Mouse (Mus musculus) heart, embryonic 14.5 days (tissue): Measurements from ENCODE around the gene Guca2a. TPM values are rescaled to one million over a fixed set of nuclear protein-coding genes. Genes with fewer than 3 reads are reported as not detected.

Experiments
- ATAC-seq: fragments of 200-750 bp; cut with Nextera tagmentation; 2 replicates; pipeline ENCODE4 v1.8.0; 2017; ENCODE audit warnings: low read depth, moderate TSS enrichment; ENCODE audit not compliant: insufficient number of reproducible peaks, insufficient read depth, low FRiP score
- H3K27ac ChIP-seq, 2 experiments: fragments of 200-500 bp in 1 of 2; fragments of 300-500 bp in 1 of 2; sonication (generic) in 1 of 2; replicated peaks in 1 of 2; 2 replicates each; pipeline ENCODE4 v1.5.1; 2012 to 2014; ENCODE audit warnings: low read depth in 2 of 2, low read length in 2 of 2, control low read depth in 1 of 2, mild to moderate bottlenecking in 1 of 2, mixed read lengths in 1 of 2; ENCODE audit not compliant: control insufficient read depth in 1 of 2, insufficient read depth in 1 of 2
- H3K27me3 ChIP-seq: fragments of 300-500 bp; sonication (generic); 2 replicates; pipeline ENCODE4 v1.6.1; 2014; ENCODE audit warnings: mild to moderate bottlenecking, low read length, control low read depth; ENCODE audit not compliant: control insufficient read depth, insufficient read depth
- H3K36me3 ChIP-seq: fragments of 300-500 bp; sonication (generic); 2 replicates; pipeline ENCODE4 v1.6.1; 2014; ENCODE audit warnings: mild to moderate bottlenecking, control low read depth, low read length, mixed read lengths; ENCODE audit not compliant: control insufficient read depth, insufficient read depth
- H3K4me1 ChIP-seq, 2 experiments: fragments of 200-500 bp in 1 of 2; fragments of 300-500 bp in 1 of 2; sonication (generic) in 1 of 2; 2 replicates each; pipeline ENCODE4 v1.6.1; 2012 to 2014; ENCODE audit warnings: low read length in 2 of 2, control low read depth in 1 of 2, mixed read lengths in 1 of 2; ENCODE audit not compliant: control insufficient read depth in 2 of 2, insufficient read depth in 2 of 2
- H3K4me2 ChIP-seq: fragments of 300-500 bp; sonication (generic); 2 replicates; pipeline ENCODE4 v1.6.1; 2014; ENCODE audit warnings: mild to moderate bottlenecking, low read length
- H3K4me3 ChIP-seq, 2 experiments: fragments of 200-500 bp in 1 of 2; fragments of 300-500 bp in 1 of 2; sonication (generic) in 1 of 2; 2 replicates each; pipeline ENCODE4 v1.5.1; 2012 to 2014; ENCODE audit warnings: low read length in 2 of 2, mild to moderate bottlenecking in 2 of 2, control low read depth in 1 of 2, low read depth in 1 of 2, moderate library complexity in 1 of 2; ENCODE audit not compliant: control insufficient read depth in 1 of 2, insufficient read depth in 1 of 2
- H3K9ac ChIP-seq: fragments of 300-500 bp; sonication (generic); 2 replicates; pipeline ENCODE4 v1.6.1; 2014; ENCODE audit warnings: mild to moderate bottlenecking, low read length
- H3K9me3 ChIP-seq: fragments of 300-500 bp; sonication (generic); 2 replicates; pipeline ENCODE4 v1.6.1; 2016; ENCODE audit warnings: low read length, control low read depth; ENCODE audit not compliant: control insufficient read depth
- WGBS: fragments of 180-500 bp; shearing (Covaris S2); extraction: QIAGEN DNeasy Blood & Tissue Kit; methylation state at CpG from one replicate; pipeline ENCODE4 v1.1.7; 2014; 5-methylcytosine and 5-hydroxymethylcytosine counted together
- polyA plus RNA-seq: library from polyadenylated mRNA; unstranded; fragments of >200 nt; fragmentation: Nextera tagmentation; extraction: Ambion mirVana; gene quantifications from 2 replicates; pipeline ENCODE4 v1.2.1, GENCODE M21; 2014

Gene Guca2a
- not detected in 2 replicates for polyA plus RNA-seq

DNA sequence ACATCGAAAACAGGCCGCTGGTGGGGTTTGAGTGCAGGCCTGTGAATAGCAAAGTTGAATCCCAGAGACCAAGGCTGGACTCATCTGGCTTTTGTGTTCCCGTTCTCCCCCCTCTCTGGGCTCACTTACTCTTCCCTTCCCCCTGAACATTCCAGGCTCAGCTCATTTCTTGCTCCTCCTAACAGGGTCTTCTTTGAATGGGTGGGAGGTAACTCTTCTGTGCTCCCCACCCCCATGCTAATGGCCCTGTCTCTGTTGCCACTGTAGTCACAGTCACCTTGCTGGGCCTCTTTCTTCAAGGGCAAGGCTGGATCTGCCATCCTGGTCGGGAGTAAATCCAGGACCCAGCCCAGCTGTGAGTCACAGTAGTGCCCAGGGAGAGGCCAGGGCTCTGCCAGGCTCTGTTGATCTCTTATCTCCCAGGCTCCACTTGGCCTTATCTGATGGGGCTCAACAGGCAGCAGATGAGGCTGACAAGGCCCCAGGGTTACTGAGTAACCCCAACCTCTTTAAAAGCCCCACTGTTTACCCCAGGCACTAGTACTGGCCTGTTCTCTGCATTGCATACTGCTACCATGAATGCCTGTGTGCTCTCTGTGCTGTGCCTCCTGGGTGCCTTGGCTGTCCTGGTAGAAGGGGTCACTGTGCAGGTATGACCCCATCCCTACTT, at the start of gene Guca2a:
TSS of gene Guca2a (plus strand) at position 529 of the 670 bp plus-strand sequence.
- Histone ChIP-seq H3K27me3 (no peaks in the 10 kb centered on the region), H3K9ac (no peak within 1 kb of the TSS; the same call in 1 of the 2 replicates), H3K36me3 (no peaks in the 10 kb centered on the region), H3K4me3 (no peak within 1 kb of the TSS), H3K4me1 (peaks cover 40 to 51% of the 10 kb centered on the region in 2 experiments), H3K9me3 (no peaks in the 10 kb centered on the region), H3K4me2 (no peak within 1 kb of the TSS), H3K27ac (peak within 1 kb of the TSS in 1 of 2 experiments; percentile 25; a peak in 3 of 4 replicates)
- WGBS, result 54% methylated on average over 4 of the region's 4 CpGs
- ATAC-seq, result no peak

- H3K4me2 ChIP-seq, result no peak overlapping the region
- H3K27ac ChIP-seq, result no peak overlapping the region
- no peaks in the 10 kb centered on the region for H3K27me3 ChIP-seq
- no peak overlapping the region for H3K9ac ChIP-seq
- H3K4me1 ChIP-seq, result peaks cover 0 to 19% of the 10 kb centered on the region in 2 experiments; a peak in 2 of 4 replicates
- H3K9me3 ChIP-seq, result no peaks in the 10 kb centered on the region
- H3K4me3 ChIP-seq, result no peak overlapping the region
- H3K36me3 ChIP-seq, result peaks cover 25% of the 10 kb centered on the region
- 94% methylated on average over 2 of the region's 2 CpGs for WGBS
- no peak for ATAC-seq
These were observed 49.5 kb upstream of the Guca2a start for GRCm38 (mm10) chr4:119588037-119588436.

GRCm38 (mm10) chr4:119589423-119589822, 48.1 kb upstream of the Guca2a start:
- Histone ChIP-seq H3K27ac (no peak overlapping the region), H3K4me2 (no peak overlapping the region), H3K36me3 (peaks cover 25% of the 10 kb centered on the region), H3K9ac (no peak overlapping the region), H3K9me3 (no peaks in the 10 kb centered on the region), H3K4me1 (peaks cover 0 to 13% of the 10 kb centered on the region in 2 experiments; a peak in 2 of 4 replicates), H3K4me3 (no peak overlapping the region), H3K27me3 (no peaks in the 10 kb centered on the region)
- no peak for ATAC-seq
- WGBS, result 74% methylated on average over 2 of the region's 2 CpGs

DNA sequence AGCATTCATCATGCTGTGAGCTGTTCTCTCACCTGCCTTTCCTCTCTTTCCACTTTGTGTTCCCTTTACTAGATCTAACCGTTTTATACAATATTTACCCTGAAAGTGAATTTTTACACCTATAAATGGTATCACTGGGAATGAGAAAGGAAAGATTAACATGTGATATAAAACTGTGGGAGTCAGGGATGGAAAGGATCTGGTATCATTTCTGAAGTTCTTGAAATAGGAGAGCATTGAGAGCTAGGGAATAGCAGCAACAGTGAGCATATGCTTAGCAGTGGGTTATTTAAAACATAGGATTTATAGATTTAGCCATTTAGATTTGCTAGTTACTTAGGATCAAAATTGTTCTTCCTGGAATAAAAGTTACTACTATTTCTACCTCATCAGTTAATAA, 47.5 kb upstream of the Guca2a start:
- 75% methylated on average over 1 of the region's 1 CpGs for WGBS
- no peak for ATAC-seq
- H3K4me1 ChIP-seq, result peaks cover 0 to 13% of the 10 kb centered on the region in 2 experiments; a peak in 2 of 4 replicates

DNA sequence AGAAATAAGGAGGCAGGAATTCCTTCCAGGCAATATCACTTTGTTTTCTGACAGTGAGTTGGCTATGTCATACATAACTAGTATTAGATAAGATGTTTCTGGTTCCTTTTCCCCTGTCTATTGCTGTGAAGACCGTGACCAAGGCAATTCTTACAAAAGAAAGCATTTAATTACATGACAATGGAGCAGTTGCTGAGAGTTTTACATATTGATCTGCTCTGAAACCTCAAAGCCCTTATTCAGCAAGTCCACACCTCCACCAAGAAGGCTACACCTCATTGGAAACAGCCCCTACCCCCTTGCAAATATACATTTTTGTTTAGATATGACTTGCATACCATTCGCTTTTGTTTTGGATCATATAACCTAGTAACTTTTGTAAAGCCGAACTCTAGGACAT, 45.0 kb upstream of the Guca2a start:
- H3K27me3 ChIP-seq, result no peaks in the 10 kb centered on the region
- no peaks in the 10 kb centered on the region for H3K9me3 ChIP-seq
- 69% methylated on average over 3 of the region's 3 CpGs for WGBS
- ATAC-seq, result no peak
- peaks cover 6% of the 10 kb centered on the region for H3K36me3 ChIP-seq
- no peak overlapping the region for H3K27ac ChIP-seq
- peaks cover 0 to 13% of the 10 kb centered on the region in 2 experiments; a peak in 2 of 4 replicates for H3K4me1 ChIP-seq
- H3K9ac ChIP-seq, result no peak overlapping the region
- H3K4me3 ChIP-seq, result no peak overlapping the region
- no peak overlapping the region for H3K4me2 ChIP-seq

More for the DNA sequence above, 47.5 kb upstream of the Guca2a start:
- Histone ChIP-seq H3K4me2 (no peak overlapping the region), H3K9me3 (no peaks in the 10 kb centered on the region), H3K27ac (no peak overlapping the region), H3K9ac (no peak overlapping the region), H3K4me3 (no peak overlapping the region), H3K36me3 (peaks cover 25% of the 10 kb centered on the region), H3K27me3 (no peaks in the 10 kb centered on the region)

DNA sequence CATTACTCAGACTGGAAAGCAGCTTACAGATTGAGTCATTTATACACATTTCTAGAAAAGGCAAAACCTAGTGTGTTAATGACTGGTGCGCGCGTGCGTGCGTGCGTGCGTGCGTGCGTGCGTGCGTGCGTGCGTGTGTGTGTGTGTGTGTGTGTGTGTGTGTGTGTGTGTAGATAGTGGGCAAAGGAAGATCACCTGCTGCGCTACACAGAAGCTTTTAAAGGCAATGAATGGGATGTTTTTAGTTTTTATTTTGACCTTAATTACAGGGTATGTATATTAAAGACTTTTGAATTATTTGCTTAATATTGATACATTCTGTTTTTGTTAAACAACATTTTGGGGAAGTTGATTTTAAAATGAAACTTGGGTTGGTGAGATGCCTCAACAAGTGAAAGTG, 43.2 kb upstream of the Guca2a start:
- 91% methylated on average over 14 of the region's 14 CpGs for WGBS
- H3K27me3 ChIP-seq, result no peaks in the 10 kb centered on the region
- no peak overlapping the region for H3K4me3 ChIP-seq
- H3K9ac ChIP-seq, result no peak overlapping the region
- no peaks in the 10 kb centered on the region for H3K36me3 ChIP-seq
- no peak for ATAC-seq
- H3K9me3 ChIP-seq, result no peaks in the 10 kb centered on the region
- H3K4me1 ChIP-seq, result peaks cover 0 to 12% of the 10 kb centered on the region in 2 experiments; a peak in 2 of 4 replicates
- H3K4me2 ChIP-seq, result no peak overlapping the region
- H3K27ac ChIP-seq, result no peak overlapping the region

DNA sequence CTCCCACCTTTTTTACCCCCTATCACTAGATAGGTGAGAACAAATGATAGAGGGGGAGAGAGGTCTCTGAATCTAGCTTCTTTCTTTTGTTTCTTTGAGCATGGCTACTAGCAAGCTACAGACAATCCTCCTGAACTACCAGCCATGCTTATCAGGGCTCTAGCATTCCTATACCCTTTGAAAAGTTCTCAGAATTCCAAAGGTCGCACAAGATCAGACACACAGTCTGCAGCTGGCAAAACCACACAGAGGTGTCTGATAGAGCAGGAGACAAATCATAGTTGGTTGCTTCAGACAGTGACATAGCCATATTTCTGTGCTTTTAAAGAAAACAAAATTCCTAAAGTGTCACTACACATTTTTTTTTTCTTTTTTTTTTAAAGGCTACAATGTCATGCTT, 37.9 kb upstream of the Guca2a start:
- WGBS, result 5% methylated on average over 1 of the region's 1 CpGs
- Histone ChIP-seq H3K4me3 (no peak overlapping the region), H3K9me3 (no peaks in the 10 kb centered on the region), H3K36me3 (peaks cover 18% of the 10 kb centered on the region), H3K27me3 (no peaks in the 10 kb centered on the region), H3K4me2 (peak overlapping the region; percentile 44), H3K9ac (peak overlapping the region; percentile 38; the same call in 1 of the 2 replicates), H3K27ac (peak overlapping the region; percentile 48 to 55; a peak in 3 of 4 replicates), H3K4me1 (peaks cover 0 to 12% of the 10 kb centered on the region in 2 experiments; a peak in 3 of 4 replicates)
- ATAC-seq, result 0 out of 2 replicates have a peak, but pooled peaks have one; percentile 47
